Mouse (Mus musculus) heart, embryonic 11.5 days (tissue): Measurements from ENCODE around the gene Sub1. TPM values are rescaled to one million over a fixed set of nuclear protein-coding genes. Genes with fewer than 3 reads are reported as not detected.
A peak's percentile ranks its signal among the peaks of the same experiment; 100 is the strongest.

Experiments
- ATAC-seq: fragments of 200-750 bp; cut with Nextera tagmentation; replicated peaks from 2 replicates; pipeline ENCODE4 v1.8.0; 2017; ENCODE audit warnings: moderate library complexity; ENCODE audit not compliant: insufficient number of reproducible peaks, low FRiP score, low TSS enrichment
- H3K27ac ChIP-seq: fragments of 300-500 bp; sonication (generic); 2 replicates; pipeline ENCODE4 v1.5.1; 2014; ENCODE audit warnings: mild to moderate bottlenecking, low read depth, low read length
- H3K27me3 ChIP-seq: fragments of 300-500 bp; sonication (generic); 2 replicates; pipeline ENCODE4 v1.6.1; 2014; ENCODE audit warnings: mild to moderate bottlenecking, low read length, mixed read lengths; ENCODE audit not compliant: control insufficient read depth, insufficient read depth
- H3K36me3 ChIP-seq: fragments of 300-500 bp; sonication (generic); 2 replicates; pipeline ENCODE4 v1.6.1; 2014; ENCODE audit warnings: mild to moderate bottlenecking, low read length, moderate library complexity, mixed read lengths; ENCODE audit not compliant: control insufficient read depth, insufficient read depth
- H3K4me1 ChIP-seq: fragments of 300-500 bp; sonication (generic); 2 replicates; pipeline ENCODE4 v1.6.1; 2014; ENCODE audit warnings: low read length; ENCODE audit not compliant: control insufficient read depth, insufficient read depth
- H3K4me2 ChIP-seq: fragments of 300-500 bp; sonication (generic); 2 replicates; pipeline ENCODE4 v1.6.1; 2014; ENCODE audit warnings: mild to moderate bottlenecking, moderate library complexity
- H3K4me3 ChIP-seq: fragments of 300-500 bp; sonication (generic); 2 replicates; pipeline ENCODE4 v1.5.1; 2014; ENCODE audit warnings: low read depth, low read length
- H3K9ac ChIP-seq: fragments of 300-500 bp; sonication (generic); 2 replicates; pipeline ENCODE4 v1.6.1; 2014; ENCODE audit warnings: mild to moderate bottlenecking, low read depth, low read length, moderate library complexity
- H3K9me3 ChIP-seq: fragments of 300-500 bp; sonication (generic); replicated peaks from 2 replicates; pipeline ENCODE4 v1.6.1; 2016; ENCODE audit warnings: low read length; ENCODE audit not compliant: control insufficient read depth
- WGBS: fragments of 180-500 bp; shearing (Covaris S2); extraction: QIAGEN DNeasy Blood & Tissue Kit; methylation state at CpG from one replicate; pipeline ENCODE4 v1.1.7; 2014; ENCODE audit not compliant: insufficient replicate concordance; 5-methylcytosine and 5-hydroxymethylcytosine counted together
- polyA plus RNA-seq: library from polyadenylated mRNA; unstranded; fragments of >200 nt; fragmentation: Nextera tagmentation; extraction: Ambion mirVana; gene quantifications from 2 replicates; pipeline ENCODE4 v1.2.1, GENCODE M21; 2014

Sub1 gene
- polyA plus RNA-seq, 1 experiment from 2014 or later: 635 TPM

DNA sequence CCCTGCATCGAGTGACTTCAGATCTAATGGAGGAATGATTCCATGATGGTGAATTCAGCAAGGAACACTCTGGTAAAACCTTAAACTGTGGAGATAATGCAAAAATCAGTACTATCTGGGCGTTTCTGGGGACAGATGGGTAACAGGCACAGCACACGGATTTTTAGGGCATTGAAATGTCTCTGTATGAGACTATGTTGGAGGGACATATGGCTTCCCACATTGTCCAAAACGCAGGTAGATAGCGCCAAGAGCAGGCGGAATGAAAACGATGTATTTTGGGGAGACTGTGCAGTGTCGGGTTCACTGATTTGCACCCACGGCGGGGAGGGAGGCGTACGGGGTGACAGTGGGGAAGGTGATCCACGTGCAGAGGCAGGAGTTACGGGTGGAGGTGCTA lies 22.7 kb upstream of the Sub1 start:
- no peak for ATAC-seq
- Histone ChIP-seq H3K36me3 (no peaks in the 10 kb centered on the region), H3K9me3 (no peaks in the 10 kb centered on the region), H3K4me1 (no peaks in the 10 kb centered on the region), H3K4me2 (no peak overlapping the region), H3K4me3 (no peak overlapping the region), H3K27me3 (no peaks in the 10 kb centered on the region), H3K9ac (no peak overlapping the region), H3K27ac (no peak overlapping the region)
- 84% methylated on average over 14 of the region's 14 CpGs for WGBS

DNA sequence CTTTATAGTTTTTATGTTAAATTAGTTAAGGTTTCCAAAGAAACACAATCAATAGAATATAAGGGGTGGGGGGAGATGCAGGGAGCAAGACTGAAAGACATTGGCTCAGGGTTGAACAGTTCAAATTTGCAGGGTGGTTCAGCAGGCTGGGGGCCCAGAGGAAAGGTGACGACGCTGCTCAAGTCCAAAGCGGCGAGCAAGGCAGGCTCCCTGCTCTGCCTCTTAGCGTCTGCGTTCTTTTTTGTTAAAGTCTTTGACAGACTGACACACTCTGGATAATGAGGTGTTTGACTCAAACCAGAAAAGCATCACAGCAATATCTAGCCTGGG lies 21.6 kb upstream of the Sub1 start:
- Histone ChIP-seq H3K4me2 (no peak overlapping the region), H3K27ac (no peak overlapping the region), H3K27me3 (no peaks in the 10 kb centered on the region), H3K36me3 (no peaks in the 10 kb centered on the region), H3K4me1 (no peaks in the 10 kb centered on the region), H3K9me3 (no peaks in the 10 kb centered on the region), H3K9ac (no peak overlapping the region), H3K4me3 (no peak overlapping the region)
- ATAC-seq: no peak
- 71% methylated on average over 6 of the region's 6 CpGs for WGBS

DNA sequence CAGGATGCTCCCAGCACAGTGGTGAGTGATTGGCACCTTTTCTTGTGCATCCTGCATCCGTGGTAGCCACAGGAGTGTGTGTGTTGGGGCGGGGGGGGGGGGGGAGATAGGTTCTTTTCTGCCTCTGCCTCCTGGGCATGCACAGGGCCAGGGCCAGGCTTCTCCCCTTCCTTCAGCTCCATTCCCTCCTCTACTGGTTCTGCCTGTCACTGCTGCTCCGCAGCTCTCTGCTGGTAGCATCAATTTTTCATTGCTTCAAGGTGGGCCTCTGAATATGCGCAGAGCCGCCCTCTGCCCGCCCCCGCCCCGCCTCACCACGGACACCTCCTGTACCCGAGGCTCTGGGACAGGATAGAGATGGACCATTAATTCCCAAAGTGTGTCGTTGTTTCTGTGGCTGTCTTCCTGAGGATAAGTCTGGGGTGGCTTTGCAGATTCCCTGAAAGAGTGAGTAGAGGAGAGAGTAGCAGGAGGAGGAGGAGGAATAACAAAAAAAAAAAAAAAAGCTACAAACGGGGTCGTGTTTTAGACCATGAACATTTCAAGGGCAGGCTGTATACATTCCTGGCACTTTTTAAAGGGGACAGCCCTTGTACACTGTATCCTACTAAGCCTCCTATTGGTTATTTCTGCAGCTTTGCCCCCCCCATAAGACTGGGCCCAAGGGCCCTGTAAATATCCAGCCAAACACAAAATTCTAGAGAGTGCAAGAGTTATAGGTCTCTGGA lies 21.1 kb upstream of the Sub1 start:
- no peaks in the 10 kb centered on the region for H3K9me3 ChIP-seq
- no peak overlapping the region for H3K9ac ChIP-seq
- H3K27ac ChIP-seq: no peak overlapping the region
- H3K36me3 ChIP-seq: no peaks in the 10 kb centered on the region
- no peaks in the 10 kb centered on the region for H3K27me3 ChIP-seq
- H3K4me2 ChIP-seq: no peak overlapping the region
- no peak for ATAC-seq
- no peaks in the 10 kb centered on the region for H3K4me1 ChIP-seq
- H3K4me3 ChIP-seq: no peak overlapping the region
- 46% methylated on average over 13 of the region's 13 CpGs for WGBS

DNA sequence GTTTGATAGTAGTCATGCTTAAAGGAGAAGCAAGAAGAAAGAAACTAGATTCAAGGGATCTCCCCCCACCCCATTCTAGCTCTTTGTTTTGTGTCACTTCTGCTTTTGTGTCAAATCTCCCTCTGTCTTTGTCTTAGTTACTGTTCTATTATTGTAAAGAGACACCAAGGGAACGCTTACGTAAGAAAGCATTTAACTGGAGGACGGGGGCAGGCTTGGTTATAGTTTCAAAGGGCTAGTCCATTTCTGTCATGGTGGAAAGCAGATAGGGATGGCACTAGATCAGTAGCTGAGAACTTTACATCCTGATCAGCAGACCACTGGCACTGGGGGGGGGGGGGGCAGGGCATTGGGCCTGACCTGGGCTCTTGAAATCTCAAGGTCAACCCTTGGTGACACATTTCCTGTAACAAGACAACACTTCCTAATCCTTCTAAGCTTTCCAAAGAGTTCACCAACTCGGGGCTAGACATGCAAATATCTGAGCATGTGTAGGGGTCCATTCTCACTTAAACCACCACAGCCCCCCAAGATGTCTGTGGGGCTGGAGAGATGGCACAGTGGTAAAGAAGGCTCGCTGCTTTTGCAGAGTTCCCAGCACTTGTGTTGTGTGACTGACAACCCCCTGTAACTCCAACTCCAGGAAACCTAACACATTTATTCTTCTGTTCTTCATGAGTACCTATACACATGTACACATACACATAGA lies 17.6 kb upstream of the Sub1 start:
- Histone ChIP-seq H3K4me2 (no peak overlapping the region), H3K36me3 (no peaks in the 10 kb centered on the region), H3K4me3 (no peak overlapping the region), H3K27ac (no peak overlapping the region), H3K9me3 (no peaks in the 10 kb centered on the region), H3K27me3 (no peaks in the 10 kb centered on the region), H3K9ac (no peak overlapping the region), H3K4me1 (no peaks in the 10 kb centered on the region)
- no peak for ATAC-seq
- 70% methylated on average over 5 of the region's 5 CpGs for WGBS

DNA sequence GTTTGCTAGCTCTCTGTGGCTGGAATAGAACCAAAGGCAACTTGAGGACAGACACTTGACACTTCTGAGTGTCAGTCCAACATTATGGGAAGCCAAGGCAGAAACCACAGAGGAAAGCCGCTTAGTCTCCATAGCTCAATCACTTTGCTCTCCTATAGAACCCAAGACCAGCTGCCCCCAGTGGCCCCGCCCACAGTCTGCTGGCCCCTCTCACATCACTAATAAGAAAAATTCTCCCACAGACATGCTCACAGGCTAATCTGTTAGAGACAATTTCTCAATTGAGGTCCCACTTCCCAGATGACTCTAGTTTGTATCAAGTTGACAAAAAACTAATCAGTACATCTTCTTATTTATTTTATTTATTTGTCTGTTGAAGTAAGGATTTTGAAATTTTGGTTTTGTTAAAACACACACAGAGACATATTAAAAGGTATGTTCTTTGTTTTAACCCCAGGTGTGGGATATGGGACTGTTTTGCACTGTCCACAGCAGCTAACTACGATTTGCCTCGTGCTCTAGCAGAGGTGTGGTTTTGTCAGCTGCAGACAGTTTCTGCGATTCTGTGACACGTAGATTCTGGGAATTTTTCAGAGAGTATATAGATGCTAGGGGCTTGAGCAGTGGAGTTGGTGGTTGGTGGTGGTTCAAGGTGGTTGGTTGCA lies 16.9 kb upstream of the Sub1 start:
- no peaks in the 10 kb centered on the region for H3K9me3 ChIP-seq
- H3K27me3 ChIP-seq: no peaks in the 10 kb centered on the region
- ATAC-seq: no peak
- WGBS: 64% methylated on average over 6 of the region's 6 CpGs
- H3K36me3 ChIP-seq: no peaks in the 10 kb centered on the region
- H3K4me1 ChIP-seq: no peaks in the 10 kb centered on the region
- no peak overlapping the region for H3K4me3 ChIP-seq
- no peak overlapping the region for H3K27ac ChIP-seq
- H3K4me2 ChIP-seq: no peak overlapping the region
- no peak overlapping the region for H3K9ac ChIP-seq

DNA sequence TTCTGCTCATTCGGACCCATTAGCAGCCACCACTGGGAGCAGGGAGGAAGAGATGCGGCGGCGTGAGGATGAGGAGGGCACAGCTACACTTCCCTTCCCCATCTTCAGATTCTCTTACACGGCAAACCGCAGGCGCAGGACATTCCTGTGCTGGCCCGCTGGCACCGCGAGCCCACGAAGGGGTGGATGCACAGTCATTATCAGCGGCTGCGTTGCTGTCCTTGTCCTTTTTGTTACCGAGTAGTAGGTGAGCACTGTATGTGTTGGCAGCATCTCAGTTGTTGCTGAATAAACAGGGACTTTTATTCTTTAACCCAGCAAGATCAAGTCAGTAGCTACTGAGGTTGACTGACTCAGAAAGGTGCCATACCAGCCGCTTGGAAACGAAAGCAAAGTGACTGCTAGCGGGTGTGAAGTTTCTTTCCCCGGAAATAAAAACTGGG lies 13.8 kb upstream of the Sub1 start:
- no peaks in the 10 kb centered on the region for H3K4me1 ChIP-seq
- H3K9me3 ChIP-seq: no peaks in the 10 kb centered on the region
- H3K9ac ChIP-seq: 0 out of 2 replicates have a peak overlapping the region, but pooled peaks have one; percentile 35
- H3K36me3 ChIP-seq: no peaks in the 10 kb centered on the region
- no peak overlapping the region for H3K27ac ChIP-seq
- H3K27me3 ChIP-seq: no peaks in the 10 kb centered on the region
- WGBS: 22% methylated on average over 18 of the region's 18 CpGs
- no peak for ATAC-seq
- peak overlapping the region; percentile 75 for H3K4me2 ChIP-seq
- H3K4me3 ChIP-seq: peak overlapping the region; percentile 38

DNA sequence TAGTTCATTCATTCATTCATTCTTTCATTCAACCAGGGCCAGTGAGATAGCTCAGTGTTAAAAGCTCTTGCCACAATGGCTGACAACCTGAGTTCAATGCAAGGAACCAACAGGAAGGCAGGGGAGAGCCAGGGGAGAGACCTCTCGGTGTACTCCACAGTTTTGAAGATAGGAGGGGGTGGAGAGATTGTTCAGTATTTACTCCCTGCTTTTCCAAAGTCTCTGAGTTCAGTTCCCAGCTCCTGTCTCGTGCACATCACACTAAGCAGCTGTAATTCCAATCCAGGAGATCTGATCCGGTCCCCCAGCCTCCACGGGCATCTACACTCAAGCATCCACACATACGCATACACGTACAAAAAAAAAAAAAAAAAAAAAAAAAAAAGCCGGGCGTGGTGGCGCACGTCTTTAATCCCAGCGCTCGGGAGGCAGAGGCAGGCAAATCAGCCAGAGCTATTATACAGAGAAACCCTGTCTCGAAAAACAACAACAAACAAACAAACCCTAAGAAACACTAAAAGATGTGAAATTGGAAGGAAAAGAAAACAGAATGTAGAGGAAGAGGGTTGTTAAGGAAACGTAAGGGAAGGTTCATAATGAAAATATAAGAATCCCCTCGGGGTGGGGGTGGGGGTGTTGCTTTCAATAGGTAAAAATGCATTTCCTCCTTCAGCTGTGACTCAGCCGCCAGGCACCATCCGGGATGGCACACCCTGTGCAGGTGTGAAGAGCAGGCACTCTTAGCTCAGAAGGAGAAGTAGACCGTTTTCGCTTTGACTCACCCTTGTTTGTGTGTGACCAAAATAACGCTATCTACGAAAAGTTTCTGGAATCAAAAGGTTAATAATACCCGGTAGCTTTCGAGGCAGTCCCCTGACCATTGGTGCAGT lies 13.2 kb upstream of the Sub1 start:
- WGBS: 41% methylated on average over 23 of the region's 23 CpGs
- H3K4me2 ChIP-seq: peak overlapping the region; percentile 75
- no peak overlapping the region for H3K27ac ChIP-seq
- H3K9ac ChIP-seq: 0 out of 2 replicates have a peak overlapping the region, but pooled peaks have one; percentile 35
- H3K4me3 ChIP-seq: peak overlapping the region; percentile 38
- no peaks in the 10 kb centered on the region for H3K27me3 ChIP-seq
- no peaks in the 10 kb centered on the region for H3K36me3 ChIP-seq
- H3K4me1 ChIP-seq: no peaks in the 10 kb centered on the region
- no peak for ATAC-seq
- no peaks in the 10 kb centered on the region for H3K9me3 ChIP-seq

DNA sequence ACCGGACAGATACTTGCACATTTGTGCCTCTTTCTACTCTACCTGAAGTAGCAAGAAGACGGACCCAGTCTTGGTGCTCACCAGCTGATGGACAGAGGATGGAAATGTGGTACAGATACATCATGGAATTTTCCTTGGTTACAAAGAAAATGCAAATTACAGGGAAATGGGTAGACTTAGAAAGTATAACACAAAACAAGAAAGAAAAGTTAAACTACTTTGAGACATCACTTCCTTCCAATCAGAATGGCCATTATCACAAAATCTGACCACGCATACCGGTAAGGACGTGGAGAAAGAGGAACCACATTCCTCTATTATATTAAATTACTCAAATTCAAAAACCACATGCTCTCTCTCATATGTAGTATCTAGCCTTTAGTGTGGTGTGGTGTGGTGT lies 12.1 kb upstream of the Sub1 start:
- no peaks in the 10 kb centered on the region for H3K27me3 ChIP-seq
- no peaks in the 10 kb centered on the region for H3K9me3 ChIP-seq
- no peaks in the 10 kb centered on the region for H3K36me3 ChIP-seq
- H3K27ac ChIP-seq: no peak overlapping the region
- ATAC-seq: no peak
- H3K4me2 ChIP-seq: no peak overlapping the region
- H3K9ac ChIP-seq: no peak overlapping the region
- H3K4me3 ChIP-seq: no peak overlapping the region
- H3K4me1 ChIP-seq: no peaks in the 10 kb centered on the region
- 82% methylated on average over 5 of the region's 5 CpGs for WGBS
